Mouse (Mus musculus) lung, embryonic 15.5 days (tissue): Measurements from ENCODE around the gene Chrne. TPM values are rescaled to one million over a fixed set of nuclear protein-coding genes. Genes with fewer than 3 reads are reported as not detected.
A peak's percentile ranks its signal among the peaks of the same experiment; 100 is the strongest.

Experiments
- ATAC-seq: fragments of 200-750 bp; cut with Nextera tagmentation; 2 replicates; pipeline ENCODE4 v1.8.0; 2017; ENCODE audit warnings: moderate number of reproducible peaks, borderline replicate concordance; ENCODE audit not compliant: low FRiP score, low TSS enrichment; ENCODE audit errors: extremely low read depth
- H3K27ac ChIP-seq: fragments of 300-500 bp; sonication (generic); 2 replicates; pipeline ENCODE4 v1.5.1; 2015; ENCODE audit warnings: moderate library complexity, mild to moderate bottlenecking, inconsistent platforms
- H3K27me3 ChIP-seq: fragments of 300-500 bp; sonication (generic); 2 replicates; pipeline ENCODE4 v1.6.1; 2015; ENCODE audit warnings: inconsistent platforms
- H3K36me3 ChIP-seq: fragments of 300-500 bp; sonication (generic); 2 replicates; pipeline ENCODE4 v1.6.1; 2015; ENCODE audit warnings: inconsistent platforms
- H3K4me1 ChIP-seq: fragments of 300-500 bp; sonication (generic); 2 replicates; pipeline ENCODE4 v1.6.1; 2015; ENCODE audit warnings: inconsistent platforms
- H3K4me2 ChIP-seq: fragments of 300-500 bp; sonication (generic); 2 replicates; pipeline ENCODE4 v1.6.1; 2015; ENCODE audit warnings: inconsistent platforms, mild to moderate bottlenecking, moderate library complexity
- H3K4me3 ChIP-seq: fragments of 300-500 bp; sonication (generic); 2 replicates; pipeline ENCODE4 v1.5.1; 2015; ENCODE audit warnings: mild to moderate bottlenecking, inconsistent platforms
- H3K9ac ChIP-seq: fragments of 300-500 bp; sonication (generic); 2 replicates; pipeline ENCODE4 v1.6.1; 2015; ENCODE audit warnings: inconsistent platforms
- H3K9me3 ChIP-seq: fragments of 300-500 bp; sonication (generic); 2 replicates; pipeline ENCODE4 v1.6.1; 2016; ENCODE audit warnings: inconsistent platforms
- WGBS: fragments of 180-500 bp; shearing (Covaris S2); methylation state at CpG from one replicate; pipeline ENCODE4 v1.1.7; 2015; 5-methylcytosine and 5-hydroxymethylcytosine counted together
- polyA plus RNA-seq: library from polyadenylated mRNA; unstranded; fragments of >200 nt; fragmentation: Nextera tagmentation; extraction: Ambion mirVana; gene quantifications from 2 replicates; pipeline ENCODE4 v1.2.1, GENCODE M21; 2015

The Chrne gene
- polyA plus RNA-seq, 1 experiment from 2014 or later = not detected

GRCm38 (mm10) chr11:70621972-70622814 lies 3.2 kb upstream of the Chrne start:
- ATAC-seq = 0 out of 2 replicates have a peak, but pooled peaks have one; percentile 27
- Histone ChIP-seq H3K36me3 (no peaks in the 10 kb centered on the region), H3K4me2 (no peak overlapping the region), H3K9me3 (no peaks in the 10 kb centered on the region), H3K4me1 (0 out of 2 replicates have a peak, but pooled peaks cover 8% of the 10 kb centered on the region), H3K27ac (no peak overlapping the region), H3K9ac (no peak overlapping the region), H3K27me3 (no peaks in the 10 kb centered on the region), H3K4me3 (no peak overlapping the region)
- 40% methylated on average over 7 of the region's 7 CpGs for WGBS

- H3K36me3 ChIP-seq = peaks cover 12% of the 10 kb centered on the region
- 0 out of 2 replicates have a peak, but pooled peaks cover 9% of the 10 kb centered on the region for H3K27me3 ChIP-seq
- no peaks in the 10 kb centered on the region for H3K9me3 ChIP-seq
- peak within 1 kb of the TSS; percentile 58 for H3K27ac ChIP-seq
- 14% methylated on average over 21 of the region's 21 CpGs for WGBS
- H3K9ac ChIP-seq = peak within 1 kb of the TSS; percentile 50
- H3K4me1 ChIP-seq = peaks cover 12% of the 10 kb centered on the region
- ATAC-seq = peak; percentile 13; the same call in 1 of the 2 replicates
- H3K4me3 ChIP-seq = peak within 1 kb of the TSS; percentile 44
- peak within 1 kb of the TSS; percentile 92 for H3K4me2 ChIP-seq
Measured at GRCm38 (mm10) chr11:70615516-70616093, 3.4 kb downstream of the Chrne start, which contains the start of gene 4930544D05Rik. Gene 4930544D05Rik (plus strand): TSS chr11:70615848.

GRCm38 (mm10) chr11:70615074-70615473 lies 3.9 kb downstream of the Chrne start:
- Histone ChIP-seq H3K4me1 (peaks cover 12% of the 10 kb centered on the region), H3K9ac (peak overlapping the region; percentile 50), H3K4me2 (peak overlapping the region; percentile 92), H3K9me3 (no peaks in the 10 kb centered on the region), H3K27ac (peak overlapping the region; percentile 58), H3K4me3 (peak overlapping the region; percentile 44), H3K27me3 (0 out of 2 replicates have a peak, but pooled peaks cover 9% of the 10 kb centered on the region), H3K36me3 (peaks cover 15% of the 10 kb centered on the region)
- WGBS = under 1% methylated on average over 17 of the region's 17 CpGs
- ATAC-seq = peak; percentile 87; the same call in 1 of the 2 replicates

GRCm38 (mm10) chr11:70612505-70612904 lies 6.5 kb downstream of the Chrne start:
- H3K27me3 ChIP-seq = 0 out of 2 replicates have a peak, but pooled peaks cover 9% of the 10 kb centered on the region
- no peak for ATAC-seq
- peaks cover 12% of the 10 kb centered on the region for H3K4me1 ChIP-seq
- no peaks in the 10 kb centered on the region for H3K9me3 ChIP-seq
- H3K27ac ChIP-seq = no peak overlapping the region
- peaks cover 39% of the 10 kb centered on the region for H3K36me3 ChIP-seq
- WGBS = 75% methylated on average over 7 of the region's 7 CpGs
- no peak overlapping the region for H3K9ac ChIP-seq
- H3K4me2 ChIP-seq = no peak overlapping the region
- no peak overlapping the region for H3K4me3 ChIP-seq

- Histone ChIP-seq H3K27ac (no peak overlapping the region), H3K4me3 (no peak overlapping the region), H3K9ac (no peak overlapping the region), H3K27me3 (0 out of 2 replicates have a peak, but pooled peaks cover 1% of the 10 kb centered on the region), H3K4me1 (peaks cover 12% of the 10 kb centered on the region), H3K36me3 (peaks cover 51% of the 10 kb centered on the region), H3K9me3 (no peaks in the 10 kb centered on the region), H3K4me2 (no peak overlapping the region)
- WGBS = 84% methylated on average over 4 of the region's 4 CpGs
- no peak for ATAC-seq
Measured at GRCm38 (mm10) chr11:70610752-70611151, 8.3 kb downstream of the Chrne start.

GRCm38 (mm10) chr11:70608381-70609066 lies 10.5 kb downstream of the Chrne start:
- Histone ChIP-seq H3K9ac (no peak overlapping the region), H3K27ac (no peak overlapping the region), H3K4me3 (no peak overlapping the region), H3K4me1 (no peaks in the 10 kb centered on the region), H3K36me3 (peaks cover 64% of the 10 kb centered on the region), H3K9me3 (no peaks in the 10 kb centered on the region), H3K4me2 (no peak overlapping the region), H3K27me3 (no peaks in the 10 kb centered on the region)
- 87% methylated on average over 26 of the region's 26 CpGs for WGBS
- no peak; the same call in 1 of the 2 replicates for ATAC-seq

GRCm38 (mm10) chr11:70607611-70608010 lies 11.4 kb downstream of the Chrne start:
- H3K4me3 ChIP-seq = no peak overlapping the region

GRCm38 (mm10) chr11:70606717-70607116 lies 12.3 kb downstream of the Chrne start:
- Histone ChIP-seq H3K27ac (no peak overlapping the region), H3K9ac (no peak overlapping the region), H3K36me3 (peaks cover 55% of the 10 kb centered on the region), H3K27me3 (no peaks in the 10 kb centered on the region), H3K4me3 (no peak overlapping the region), H3K4me1 (no peaks in the 10 kb centered on the region), H3K9me3 (no peaks in the 10 kb centered on the region), H3K4me2 (no peak overlapping the region)
- ATAC-seq = no peak
- 69% methylated on average over 12 of the region's 12 CpGs for WGBS

More at GRCm38 (mm10) chr11:70607611-70608010, 11.4 kb downstream of the Chrne start:
- Histone ChIP-seq H3K9ac (no peak overlapping the region), H3K27me3 (no peaks in the 10 kb centered on the region), H3K9me3 (no peaks in the 10 kb centered on the region), H3K27ac (no peak overlapping the region), H3K36me3 (peaks cover 58% of the 10 kb centered on the region), H3K4me1 (no peaks in the 10 kb centered on the region), H3K4me2 (no peak overlapping the region)
- 86% methylated on average over 9 of the region's 9 CpGs for WGBS
- ATAC-seq = no peak

- no peak for ATAC-seq
- 52% methylated on average over 14 of the region's 14 CpGs for WGBS
- Histone ChIP-seq H3K4me3 (no peak overlapping the region), H3K27ac (no peak overlapping the region), H3K4me1 (no peaks in the 10 kb centered on the region), H3K9ac (no peak overlapping the region), H3K27me3 (no peaks in the 10 kb centered on the region), H3K9me3 (no peaks in the 10 kb centered on the region), H3K4me2 (no peak overlapping the region), H3K36me3 (peaks cover 52% of the 10 kb centered on the region)
Measured at GRCm38 (mm10) chr11:70605024-70605566, 13.9 kb downstream of the Chrne start.

GRCm38 (mm10) chr11:70598451-70598953 lies 20.5 kb downstream of the Chrne start:
- Histone ChIP-seq H3K9me3 (no peaks in the 10 kb centered on the region), H3K27me3 (no peaks in the 10 kb centered on the region), H3K27ac (no peak overlapping the region), H3K4me1 (no peaks in the 10 kb centered on the region; the same call in 1 of the 2 replicates), H3K36me3 (peaks cover 18% of the 10 kb centered on the region), H3K4me2 (no peak overlapping the region), H3K4me3 (no peak overlapping the region), H3K9ac (no peak overlapping the region)
- ATAC-seq = no peak
- WGBS = 87% methylated on average over 9 of the region's 9 CpGs

- Histone ChIP-seq H3K4me2 (no peak overlapping the region), H3K9ac (no peak overlapping the region), H3K9me3 (no peaks in the 10 kb centered on the region), H3K4me1 (no peaks in the 10 kb centered on the region; the same call in 1 of the 2 replicates), H3K4me3 (no peak overlapping the region), H3K27me3 (no peaks in the 10 kb centered on the region), H3K27ac (no peak overlapping the region), H3K36me3 (peaks cover 15% of the 10 kb centered on the region)
- ATAC-seq = no peak
- 78% methylated on average over 6 of the region's 6 CpGs for WGBS
Measured at GRCm38 (mm10) chr11:70597301-70597700, 21.7 kb downstream of the Chrne start.
